Mouse (Mus musculus) liver, adult 2 months (tissue): Measurements from ENCODE around the gene Cobl.

Experiments
- CTCF ChIP-seq: fragments of 200-500 bp; IDR thresholded peaks from 2 replicates; pipeline ENCODE4 v1.5.1; 2011; ENCODE audit warnings: low read depth, low read length, control low read depth
- POLR2A ChIP-seq: fragments of 200-500 bp; IDR thresholded peaks from 2 replicates; pipeline ENCODE4 v1.6.1; 2011; ENCODE audit warnings: low read length, control low read depth; ENCODE audit not compliant: insufficient read depth; ENCODE audit errors: extremely low read depth

DNA sequence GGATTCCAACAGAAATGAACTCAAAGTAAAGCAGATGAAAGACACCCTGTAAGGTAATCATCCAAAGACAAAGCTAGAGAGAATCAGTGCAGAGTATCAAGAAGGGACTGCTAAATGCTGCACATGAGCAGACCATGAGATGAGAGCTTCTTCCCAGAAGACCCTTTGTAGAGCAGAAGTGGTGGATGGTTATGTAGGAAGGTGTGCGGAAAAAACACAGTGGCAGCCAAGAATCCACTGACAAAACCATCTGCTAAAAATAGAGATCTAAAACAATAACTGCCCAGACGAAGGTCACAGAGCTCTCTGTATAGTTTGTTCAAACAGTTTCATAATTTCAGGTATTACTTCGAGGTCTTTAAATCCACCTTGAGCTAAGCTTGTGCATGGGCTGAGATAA lies 149.1 kb downstream of the Cobl start:
- no peak for TF ChIP-seq CTCF
- no peak for TF ChIP-seq POLR2A
